In the genomic region with DNA sequence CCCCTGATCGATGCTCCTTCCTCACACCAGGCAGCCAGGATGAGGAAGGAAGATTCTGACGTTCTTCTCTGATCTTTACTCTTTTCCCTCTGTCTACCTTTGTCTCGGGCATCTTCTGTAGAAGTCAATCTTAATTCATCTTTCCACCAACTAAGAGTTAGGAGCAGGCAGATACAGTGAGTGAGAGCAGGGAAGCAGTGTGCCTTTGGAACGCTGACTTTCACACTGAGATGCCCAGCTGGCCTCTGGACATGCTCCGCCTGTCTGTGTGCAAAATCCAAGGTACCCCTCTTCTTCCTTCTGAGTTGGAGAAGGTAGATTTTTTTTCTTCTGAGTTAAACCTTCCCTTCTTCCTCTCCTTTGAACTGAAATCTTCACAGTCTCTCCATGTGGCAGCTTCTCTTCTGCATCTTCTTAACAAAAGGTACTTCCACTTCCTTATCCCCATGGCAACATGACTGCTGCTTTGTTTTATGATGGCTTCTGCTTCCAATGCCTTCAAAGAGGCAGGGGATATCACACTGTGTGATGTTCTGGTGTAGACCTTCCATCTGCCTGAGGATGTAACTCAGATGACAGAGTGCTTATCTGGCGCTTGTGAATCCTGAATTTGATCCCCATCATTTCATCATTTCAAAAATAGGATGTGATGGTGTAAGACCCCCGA, we compare ENCODE assay signal across 12 mouse cellular contexts. TPM values are rescaled to one million over a fixed set of nuclear protein-coding genes. Genes with fewer than 3 reads are reported as not detected.
"Had no signal": no experiment of that assay in that cellular context is flagged by ENCODE, and none has a peak within 500 bp of the region (broad histone marks: within the 10 kb centered on the region; RNA-seq: fewer than 3 reads in every experiment).

No protein-coding gene starts in this region.

- H3K27me3 ChIP-seq: limb, embryonic 12.5 days; liver, embryonic 13.5 days had no signal

- H3K36me3 ChIP-seq: limb, embryonic 12.5 days; liver, embryonic 13.5 days; neural tube, embryonic 12.5 days had no signal

- H3K4me1 ChIP-seq: limb, embryonic 12.5 days; liver, embryonic 13.5 days; neural tube, embryonic 12.5 days had no signal

- H3K9me3 ChIP-seq: limb, embryonic 12.5 days; liver, embryonic 13.5 days; neural tube, embryonic 12.5 days had no signal

- ATAC-seq: liver, postnatal 0 days had no signal

- H3K4me2 ChIP-seq: limb, embryonic 12.5 days; liver, embryonic 13.5 days; neural tube, embryonic 12.5 days had no signal

- DNase-seq: kidney, adult 9 months; kidney, postnatal 36 days; layer of hippocampus, adult 9-11 months; liver; liver, embryonic 13.5 days; liver, postnatal 0 days; thymus, postnatal 4 days had no signal

- H3K27ac ChIP-seq: kidney, postnatal 0 days; limb, embryonic 12.5 days; liver, embryonic 13.5 days; neural tube, embryonic 12.5 days; stomach, postnatal 0 days had no signal

- H3K4me3 ChIP-seq: limb, embryonic 12.5 days; liver, embryonic 13.5 days; neural tube, embryonic 12.5 days had no signal

- H3K9ac ChIP-seq: limb, embryonic 12.5 days; liver, embryonic 13.5 days; liver, postnatal 0 days; neural tube, embryonic 12.5 days had no signal

RNA-seq across cellular contexts. Expression of a gene that starts 9.9 kb away (rescaled TPM):
- total RNA-seq: monocyte, adult 5-6 weeks had no signal
